Mouse (Mus musculus) MEL (cell line): Measurements from ENCODE around the gene Drc7. TPM values are rescaled to one million over a fixed set of nuclear protein-coding genes. Genes with fewer than 3 reads are reported as not detected.

Source experiments
- DNase-seq: peaks from one replicate; pipeline ENCODE4 v3.0.0; 2011; ENCODE audit warnings: low read depth, low spot score
- H3K27ac ChIP-seq: 2 replicates; pipeline ENCODE4 v1.5.1; 2012; ENCODE audit warnings: low read depth, mild to moderate bottlenecking, control low read depth, low read length, moderate library complexity; ENCODE audit not compliant: control insufficient read depth
- H3K27me3 ChIP-seq, 2 experiments: fragments of 150-350 bp in 1 of 2; sonication (generic) in 1 of 2; 2 replicates each; pipeline ENCODE4 v1.6.1; 2012; ENCODE audit warnings: low read length in 2 of 2, mild to moderate bottlenecking in 2 of 2, improper control_type of control experiment in 1 of 2, moderate library complexity in 1 of 2; ENCODE audit not compliant: insufficient read depth in 2 of 2, control insufficient read depth in 1 of 2
- H3K36me3 ChIP-seq, 2 experiments: 2 replicates each; pipeline ENCODE4 v1.6.1; 2012 to 2014; ENCODE audit warnings: low read length in 2 of 2, improper control_type of control experiment in 1 of 2, inconsistent platforms in 1 of 2, mild to moderate bottlenecking in 1 of 2; ENCODE audit not compliant: insufficient read depth in 2 of 2, control insufficient read depth in 1 of 2
- H3K4me1 ChIP-seq, 2 experiments: fragments of 150-350 bp in 1 of 2; sonication (generic) in 1 of 2; 2 replicates each; pipeline ENCODE4 v1.6.1; 2012; ENCODE audit warnings: low read length in 2 of 2, improper control_type of control experiment in 1 of 2, mild to moderate bottlenecking in 1 of 2; ENCODE audit not compliant: insufficient read depth in 2 of 2, control insufficient read depth in 1 of 2
- H3K4me3 ChIP-seq, 2 experiments: fragments of 150-350 bp in 1 of 2; sonication (generic) in 1 of 2; 2 replicates each; pipeline ENCODE4 v1.5.1; 2012; ENCODE audit warnings: low read depth in 2 of 2, low read length in 2 of 2, mild to moderate bottlenecking in 2 of 2, moderate library complexity in 2 of 2, control low read depth in 1 of 2, improper control_type of control experiment in 1 of 2; ENCODE audit not compliant: control insufficient read depth in 1 of 2, insufficient read depth in 1 of 2
- H3K79me2 ChIP-seq: 2 replicates; pipeline ENCODE4 v1.6.1; 2012; ENCODE audit warnings: mild to moderate bottlenecking, low read length, moderate library complexity; ENCODE audit not compliant: control insufficient read depth, poor library complexity, insufficient read depth
- H3K9ac ChIP-seq: 2 replicates; pipeline ENCODE4 v1.6.1; 2012; ENCODE audit warnings: low read depth, mild to moderate bottlenecking, control low read depth, low read length, moderate library complexity; ENCODE audit not compliant: control insufficient read depth, poor library complexity, severe bottlenecking
- H3K9me3 ChIP-seq: fragments of 150-350 bp; sonication (generic); replicated peaks from 2 replicates; pipeline ENCODE4 v1.6.1; 2012; ENCODE audit warnings: mild to moderate bottlenecking, low read length, improper control_type of control experiment, moderate library complexity; ENCODE audit not compliant: insufficient read depth
- CHD1 ChIP-seq: IDR thresholded peaks from 2 replicates; pipeline ENCODE4 v1.6.1; 2012; ENCODE audit warnings: low read depth, mild to moderate bottlenecking, inconsistent platforms, low read length, improper control_type of control experiment
- CHD2 ChIP-seq: IDR thresholded peaks from 2 replicates; pipeline ENCODE4 v1.6.1; 2011; ENCODE audit warnings: low read length, improper control_type of control experiment
- ELF1 ChIP-seq: IDR thresholded peaks from 2 replicates; pipeline ENCODE4 v1.6.1; 2014; ENCODE audit warnings: low read depth, mild to moderate bottlenecking, inconsistent platforms, low read length, improper control_type of control experiment, moderate library complexity
- ETS1 ChIP-seq: IDR thresholded peaks from 2 replicates; pipeline ENCODE4 v1.6.1; 2012; ENCODE audit warnings: low read depth, mild to moderate bottlenecking, inconsistent platforms, low read length, improper control_type of control experiment, moderate library complexity
- HCFC1 ChIP-seq: IDR thresholded peaks from 2 replicates; pipeline ENCODE4 v1.6.1; 2012; ENCODE audit warnings: low read depth, mild to moderate bottlenecking, inconsistent platforms, low read length, improper control_type of control experiment, moderate library complexity
- JUND ChIP-seq: IDR thresholded peaks from 2 replicates; pipeline ENCODE4 v1.6.1; 2011; ENCODE audit warnings: low read depth, mild to moderate bottlenecking, improper control_type of control experiment, low read length
- MAZ ChIP-seq: IDR thresholded peaks from 2 replicates; pipeline ENCODE4 v1.6.1; 2012; ENCODE audit warnings: low read depth, mild to moderate bottlenecking, inconsistent platforms, low read length, improper control_type of control experiment
- MXI1 ChIP-seq: IDR thresholded peaks from 2 replicates; pipeline ENCODE4 v1.6.1; 2011; ENCODE audit warnings: mild to moderate bottlenecking, low read depth, low read length, improper control_type of control experiment
- MYC ChIP-seq: IDR thresholded peaks from 2 replicates; pipeline ENCODE4 v1.6.1; 2011; ENCODE audit warnings: low read depth, mild to moderate bottlenecking, low read length, improper control_type of control experiment, moderate library complexity
- POLR2A ChIP-seq, 2 experiments: IDR thresholded peaks; 2 replicates each; pipeline ENCODE4 v1.6.1; 2011 to 2012; ENCODE audit warnings: low read length in 2 of 2, mild to moderate bottlenecking in 2 of 2, control low read depth in 1 of 2, improper control_type of control experiment in 1 of 2, low read depth in 1 of 2, moderate library complexity in 1 of 2; ENCODE audit not compliant: control insufficient read depth in 1 of 2, insufficient read depth in 1 of 2, poor library complexity in 1 of 2
- POLR2AphosphoS5 ChIP-seq: IDR thresholded peaks from 2 replicates; pipeline ENCODE4 v1.6.1; 2012; ENCODE audit warnings: low read depth, borderline replicate concordance, mild to moderate bottlenecking, inconsistent platforms, low read length, moderate library complexity, mixed read lengths
- RAD21 ChIP-seq: IDR thresholded peaks from 2 replicates; pipeline ENCODE4 v1.6.1; 2011; ENCODE audit warnings: mild to moderate bottlenecking, low read depth, low read length, improper control_type of control experiment
- RCOR1 ChIP-seq: IDR thresholded peaks from 2 replicates; pipeline ENCODE4 v1.6.1; 2012; ENCODE audit warnings: low read depth, mild to moderate bottlenecking, inconsistent platforms, low read length, improper control_type of control experiment
- SMC3 ChIP-seq: IDR thresholded peaks from 2 replicates; pipeline ENCODE4 v1.6.1; 2011; ENCODE audit warnings: low read depth, low read length, improper control_type of control experiment
- TAL1 ChIP-seq: IDR thresholded peaks from 2 replicates; pipeline ENCODE4 v1.6.1; 2012; ENCODE audit warnings: mild to moderate bottlenecking, inconsistent platforms, low read length, moderate library complexity, mixed read lengths
- TBP ChIP-seq: IDR thresholded peaks from 2 replicates; pipeline ENCODE4 v1.8.0; 2011; ENCODE audit warnings: low read depth, low read length, improper control_type of control experiment
- TCF12 ChIP-seq: IDR thresholded peaks from 2 replicates; pipeline ENCODE4 v1.6.1; 2014; ENCODE audit warnings: low read depth, mild to moderate bottlenecking, inconsistent platforms, low read length, improper control_type of control experiment, moderate library complexity
- USF2 ChIP-seq, 2 experiments: IDR thresholded peaks; 2 replicates each; pipeline ENCODE4 v1.6.1; 2011 to 2012; ENCODE audit warnings: improper control_type of control experiment in 2 of 2, low read length in 2 of 2, borderline replicate concordance in 1 of 2, inconsistent platforms in 1 of 2, low read depth in 1 of 2, mild to moderate bottlenecking in 1 of 2; ENCODE audit not compliant: insufficient read depth in 1 of 2
- ZC3H11A ChIP-seq: IDR thresholded peaks from 2 replicates; pipeline ENCODE4 v1.6.1; 2012; ENCODE audit warnings: low read depth, mild to moderate bottlenecking, inconsistent platforms, low read length, improper control_type of control experiment
- ZKSCAN1 ChIP-seq: IDR thresholded peaks from 2 replicates; pipeline ENCODE4 v1.6.1; 2012; ENCODE audit warnings: low read depth, mild to moderate bottlenecking, inconsistent platforms, low read length, improper control_type of control experiment, moderate library complexity
- ZNF384 ChIP-seq: IDR thresholded peaks from 2 replicates; pipeline ENCODE4 v1.6.1; 2012; ENCODE audit warnings: low read depth, mild to moderate bottlenecking, inconsistent platforms, low read length, improper control_type of control experiment
- polyA plus RNA-seq, 2 experiments: library from polyadenylated mRNA; stranded (reverse) in 1 of 2; unstranded in 1 of 2; fragments of >175 nt in 1 of 2; fragments of >200 nt in 1 of 2; gene quantifications; 2 replicates each; pipeline versions ENCODE4 v1.2.1 to v1.2.4; 2012; ENCODE audit warnings: low replicate concordance in 2 of 2, low read depth in 1 of 2; ENCODE audit not compliant: insufficient read length in 2 of 2, insufficient read depth in 1 of 2, missing spikeins in 1 of 2
- total RNA-seq: library from RNA; depleted of rRNA; stranded (reverse); fragments of 300-350 nt; gene quantifications from 2 replicates; pipeline ENCODE4 v1.2.3, GENCODE M21; 2012

The Drc7 gene
- total and polyA plus RNA-seq, 3 experiments: 0.04 to 0.07 TPM; not detected in 1

DNA sequence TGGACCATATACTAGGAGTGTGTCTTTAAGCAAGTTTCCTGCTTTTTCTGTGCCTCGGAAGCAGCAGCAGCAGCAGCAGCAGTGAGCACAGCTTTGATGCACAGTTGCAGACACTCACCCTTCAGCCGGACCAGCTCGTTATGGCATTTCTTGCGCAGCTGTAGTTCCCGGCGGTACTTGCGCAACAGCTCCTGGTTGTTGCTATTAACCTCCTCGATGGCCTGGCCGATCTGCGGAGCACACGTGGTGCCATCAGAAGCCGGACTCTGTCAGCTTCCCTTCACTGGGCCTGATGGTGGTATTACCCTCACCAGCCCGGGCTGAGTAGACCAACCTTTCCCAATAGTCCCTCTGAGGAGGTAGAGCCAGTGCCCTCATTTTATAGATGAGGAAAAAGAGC lies 52.4 kb downstream of the Drc7 start:
- Histone ChIP-seq H3K79me2 (no peaks in the 10 kb centered on the region), H3K4me3 (no peak overlapping the region), H3K27me3 (no peaks in the 10 kb centered on the region), H3K4me1 (no peaks in the 10 kb centered on the region), H3K9ac (no peak overlapping the region), H3K36me3 (no peaks in the 10 kb centered on the region), H3K27ac (no peak overlapping the region), H3K9me3 (no peaks in the 10 kb centered on the region)
- no peak for DNase-seq
- TF ChIP-seq JUND (no peak), TAL1 (no peak), ZNF384 (no peak), RCOR1 (no peak), HCFC1 (no peak), POLR2A (IDR thresholded peaks at IDR 0.05; ENCODE audit: control insufficient read depth in 1 of 2, insufficient read depth in 1 of 2, low read depth in 1 of 2, low read length in 2 of 2, poor library complexity in 1 of 2) (no peak), RAD21 (no peak), USF2 (IDR thresholded peaks at IDR 0.05; ENCODE audit: borderline replicate concordance in 1 of 2, insufficient read depth in 1 of 2, low read depth in 1 of 2, low read length in 2 of 2) (no peak), MXI1 (no peak), MYC (no peak), CHD1 (no peak), ZC3H11A (no peak), TBP (no peak), ETS1 (no peak), POLR2AphosphoS5 (no peak), MAZ (no peak), SMC3 (no peak), ELF1 (no peak), ZKSCAN1 (no peak), CHD2 (no peak)

DNA sequence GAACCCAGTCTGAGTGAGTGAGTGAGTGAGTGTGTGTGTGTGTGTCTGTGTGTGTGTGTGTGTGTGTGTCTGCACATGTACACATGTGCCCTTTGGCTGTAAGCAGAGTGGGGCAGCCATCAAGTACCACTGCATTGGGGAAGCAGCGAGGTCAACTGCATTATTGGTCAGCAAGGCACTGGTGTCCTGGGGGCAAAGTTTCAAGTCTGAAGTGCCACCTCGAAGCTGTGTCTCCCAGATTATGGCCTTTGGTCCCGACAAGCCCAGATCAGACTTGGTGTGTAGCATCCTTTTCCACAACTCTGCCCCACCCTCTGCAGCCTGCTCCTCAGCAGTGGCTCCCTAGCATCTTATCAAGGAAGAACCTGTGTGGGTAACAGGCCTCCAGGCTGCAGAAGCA lies 57.7 kb downstream of the Drc7 start:
- no peak overlapping the region for H3K4me3 ChIP-seq
- no peak overlapping the region for H3K27ac ChIP-seq
- no peak for TF ChIP-seq TCF12
- no peaks in the 10 kb centered on the region for H3K9me3 ChIP-seq
- no peaks in the 10 kb centered on the region for H3K27me3 ChIP-seq
- no peak overlapping the region for H3K9ac ChIP-seq
- H3K36me3 ChIP-seq: no peaks in the 10 kb centered on the region
- no peak for DNase-seq
- H3K79me2 ChIP-seq: no peaks in the 10 kb centered on the region
- H3K4me1 ChIP-seq: no peaks in the 10 kb centered on the region
